Mouse (Mus musculus) heart, embryonic 12.5 days (tissue): ENCODE measurements at regions not wholly inside any gene's neighbourhood (a gene's known extent, or its start where the extent isn't known, plus 50 kb on each side); places are given as distances from the start of the nearest gene placed in this dataset.
A peak's percentile ranks its signal among the peaks of the same experiment; 100 is the strongest.
"Not testable (repeated sequence)": the region's sequence is repeated elsewhere in the genome, so short reads cannot be mapped to it uniquely, and the experiment has no call there.

Experiments used
- ATAC-seq: fragments of 200-750 bp; cut with Nextera tagmentation; 2 replicates; pipeline ENCODE4 v1.8.0; 2017; ENCODE audit warnings: moderate TSS enrichment, moderate library complexity; ENCODE audit not compliant: insufficient number of reproducible peaks, low FRiP score
- H3K27ac ChIP-seq: fragments of 300-500 bp; sonication (generic); 2 replicates; pipeline ENCODE4 v1.5.1; 2016; ENCODE audit warnings: mild to moderate bottlenecking, moderate library complexity; ENCODE audit not compliant: poor library complexity, severe bottlenecking
- H3K27me3 ChIP-seq: fragments of 300-500 bp; sonication (generic); replicated peaks from 2 replicates; pipeline ENCODE4 v1.6.1; 2016; ENCODE audit warnings: mild to moderate bottlenecking, moderate library complexity
- H3K36me3 ChIP-seq: fragments of 300-500 bp; sonication (generic); 2 replicates; pipeline ENCODE4 v1.6.1; 2016; ENCODE audit warnings: mild to moderate bottlenecking, moderate library complexity
- H3K4me1 ChIP-seq: fragments of 300-500 bp; sonication (generic); replicated peaks from 2 replicates; pipeline ENCODE4 v1.6.1; 2016; ENCODE audit warnings: mild to moderate bottlenecking
- H3K4me2 ChIP-seq: fragments of 300-500 bp; sonication (generic); 2 replicates; pipeline ENCODE4 v1.6.1; 2016; ENCODE audit warnings: mild to moderate bottlenecking, moderate library complexity
- H3K4me3 ChIP-seq: fragments of 300-500 bp; sonication (generic); 2 replicates; pipeline ENCODE4 v1.5.1; 2016; ENCODE audit warnings: mild to moderate bottlenecking
- H3K9ac ChIP-seq: fragments of 300-500 bp; sonication (generic); 2 replicates; pipeline ENCODE4 v1.6.1; 2016; ENCODE audit warnings: mild to moderate bottlenecking, moderate library complexity
- H3K9me3 ChIP-seq: fragments of 300-500 bp; sonication (generic); replicated peaks from 2 replicates; pipeline ENCODE4 v1.6.1; 2016; ENCODE audit warnings: mild to moderate bottlenecking, moderate library complexity
- WGBS: fragments of 180-500 bp; shearing (Covaris S2); methylation state at CpG from one replicate; pipeline ENCODE4 v1.1.7; 2016; 5-methylcytosine and 5-hydroxymethylcytosine counted together

DNA sequence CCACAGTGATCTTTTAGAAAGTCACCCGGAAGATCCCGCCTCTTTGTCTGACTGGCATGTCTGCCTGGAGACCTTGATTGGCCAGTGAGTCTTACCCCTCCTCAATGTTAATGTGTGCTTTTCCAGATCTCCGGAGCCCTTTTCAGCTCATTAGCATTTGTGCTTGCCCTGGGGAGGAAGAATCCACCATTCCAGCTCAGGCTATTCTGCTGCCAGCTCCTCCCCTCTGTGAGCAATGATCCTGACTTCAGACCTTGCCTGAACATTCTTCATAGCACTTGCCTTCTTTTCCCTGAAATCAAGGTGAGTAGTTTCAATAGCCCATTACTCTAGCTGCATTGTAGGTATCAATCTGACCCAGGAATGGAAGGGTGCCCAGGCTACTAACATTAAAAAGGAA lies 102.2 kb upstream of the Gm10767 start:
- not testable (repeated sequence) for ATAC-seq, H3K9ac ChIP-seq, H3K36me3 ChIP-seq, H3K27ac ChIP-seq, H3K4me3 ChIP-seq, H3K4me1 ChIP-seq, H3K4me2 ChIP-seq, H3K9me3 ChIP-seq, H3K27me3 ChIP-seq
- 70% methylated on average over 3 of the region's 3 CpGs for WGBS

- H3K27ac ChIP-seq, H3K36me3 ChIP-seq, ATAC-seq, H3K9ac ChIP-seq, H3K27me3 ChIP-seq, H3K4me1 ChIP-seq, H3K9me3 ChIP-seq: not testable (repeated sequence)
- WGBS: 7% methylated on average over 29 of the region's 30 CpGs
- H3K4me3 ChIP-seq: peak overlapping the region; percentile 29
- peak overlapping the region; percentile 58 for H3K4me2 ChIP-seq
Measured at GRCm38 (mm10) chr13:66807661-66808060, 97.1 kb upstream of the Gm10767 start.
